Mouse (Mus musculus) liver, adult 2 months (tissue): ENCODE data around the gene Gramd4.
"Not testable (repeated sequence)": the region's sequence is repeated elsewhere in the genome, so short reads cannot be mapped to it uniquely, and the experiment has no call there.

ENCODE experiments used
- CTCF ChIP-seq: fragments of 200-500 bp; IDR thresholded peaks from 2 replicates; pipeline ENCODE4 v1.5.1; 2011; ENCODE audit warnings: low read depth, low read length, control low read depth
- POLR2A ChIP-seq: fragments of 200-500 bp; IDR thresholded peaks from 2 replicates; pipeline ENCODE4 v1.6.1; 2011; ENCODE audit warnings: low read length, control low read depth; ENCODE audit not compliant: insufficient read depth; ENCODE audit errors: extremely low read depth

DNA sequence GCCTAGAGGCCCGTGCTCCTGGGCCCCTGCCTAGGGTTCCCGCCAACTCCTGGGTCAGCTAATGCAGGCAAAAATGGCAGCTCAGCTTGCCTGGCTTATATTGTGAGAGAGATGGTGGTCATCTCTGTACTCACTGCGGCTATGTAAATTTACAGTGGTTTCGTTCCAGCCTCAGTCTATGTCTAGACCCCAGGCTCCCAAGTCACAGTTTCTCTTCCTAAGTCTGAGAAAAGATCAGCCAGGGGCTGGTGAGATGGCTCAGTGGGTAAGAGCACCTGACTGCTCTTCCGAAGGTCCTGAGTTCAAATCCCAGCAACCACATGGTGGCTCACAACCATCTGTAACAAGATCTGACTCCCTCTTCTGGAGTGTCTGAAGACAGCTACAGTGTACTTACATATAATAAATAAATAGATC, 39.1 kb downstream of the Gramd4 start:
- TF ChIP-seq CTCF, POLR2A: not testable (repeated sequence)
